Mouse (Mus musculus) kidney, adult 2 months (tissue): ENCODE data around the gene Sorcs1.

Experiments used
- CTCF ChIP-seq: fragments of 200-500 bp; conservative IDR thresholded peaks from 2 replicates; pipeline ENCODE4 v1.5.1; 2011; ENCODE audit warnings: low read depth, mild to moderate bottlenecking, control low read depth, low read length, moderate library complexity, mixed read lengths; ENCODE audit not compliant: insufficient read depth, insufficient read length
- POLR2A ChIP-seq: fragments of 200-500 bp; IDR thresholded peaks from one replicate; pipeline ENCODE4 v1.6.1; 2011; ENCODE audit warnings: low read depth, low read length, control low read depth

DNA sequence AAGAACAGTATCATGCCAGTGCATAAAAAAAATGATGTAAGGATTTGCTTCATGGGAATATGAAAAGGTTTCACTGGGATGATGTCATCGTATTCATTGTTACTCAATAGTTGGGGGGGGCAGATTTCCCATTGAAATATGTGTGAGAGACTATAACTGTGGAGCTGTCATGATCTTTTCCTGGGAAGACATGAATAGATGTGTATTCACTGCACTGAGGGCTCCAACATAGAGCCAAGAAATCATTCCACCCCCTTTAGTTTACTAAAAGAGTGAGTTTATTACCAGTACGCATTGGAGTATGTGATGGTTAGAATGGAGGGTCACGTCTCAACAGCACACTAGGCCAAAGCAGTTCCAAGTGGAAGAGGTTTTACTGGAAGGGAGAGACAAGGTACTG, 187.3 kb downstream of the Sorcs1 start:
- TF ChIP-seq CTCF (no peak), POLR2A (no peak)
